Mouse (Mus musculus) right cerebral cortex, postnatal 10 days (tissue): ENCODE results near the gene Stk33.
"Not testable (repeated sequence)": the region's sequence is repeated elsewhere in the genome, so short reads cannot be mapped to it uniquely, and the experiment has no call there.

Source experiments
- DNase-seq, 2 experiments: peaks; one replicate each; pipeline ENCODE4 v3.0.0; 2021; ENCODE audit warnings: low spot score in 2 of 2

The Stk33 gene

GRCm38 (mm10) chr7:109438781-109439591 is at the start of gene Stk33:
Gene Stk33 (minus strand): TSS chr7:109439081.
- peak; percentile 57 to 59 for DNase-seq

GRCm38 (mm10) chr7:109484221-109484620 is 45.3 kb upstream of the Stk33 start:
- DNase-seq, result no peak

DNA sequence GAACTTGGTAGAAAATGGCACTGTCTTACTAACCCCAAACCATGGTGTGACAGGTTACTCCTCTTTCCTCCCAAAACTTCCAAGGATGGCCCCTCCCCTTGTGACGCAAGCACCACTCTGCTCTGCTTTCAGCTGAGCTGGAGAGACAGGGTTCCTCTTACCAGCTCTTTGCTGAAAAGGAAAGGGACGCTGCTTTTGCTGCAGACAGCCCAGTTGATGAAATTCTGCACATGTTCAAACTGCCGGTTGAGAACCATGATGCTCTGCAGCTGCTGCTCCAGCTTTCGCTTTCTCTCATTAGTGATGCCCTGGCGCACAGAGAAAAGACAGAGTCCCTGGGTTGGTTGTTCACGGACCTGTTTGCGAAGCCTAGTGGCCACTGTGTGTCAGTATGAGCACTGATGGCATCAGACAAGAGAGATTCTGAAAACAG is 41.9 kb upstream of the Stk33 start:
- DNase-seq, result peak; percentile 41 to 49

- DNase-seq, result no peak
These were observed 39.0 kb upstream of the Stk33 start for GRCm38 (mm10) chr7:109477926-109478325.

DNA sequence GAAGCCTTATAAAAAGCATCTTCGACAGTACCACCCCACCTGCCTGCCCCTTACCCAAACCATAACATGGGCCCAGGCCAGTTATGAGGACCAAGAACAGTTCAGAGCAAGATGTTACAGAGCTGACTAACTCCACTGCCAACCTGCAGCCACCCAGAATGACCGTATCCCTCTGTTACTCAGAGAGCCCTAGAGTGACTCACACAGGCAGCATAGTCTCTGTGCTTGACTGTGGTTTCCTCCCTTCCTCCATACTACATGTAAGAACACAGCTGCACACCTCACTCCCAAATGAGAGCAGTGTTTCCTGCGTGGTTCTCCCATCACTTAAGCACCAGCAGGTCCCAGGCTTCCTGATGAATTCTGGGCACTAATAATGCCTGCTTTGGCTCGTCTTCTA is 31.8 kb upstream of the Stk33 start:
- no peak for DNase-seq

GRCm38 (mm10) chr7:109468262-109468701 is 29.4 kb upstream of the Stk33 start:
- peak in 1 of 2 experiments; percentile 52 for DNase-seq

DNA sequence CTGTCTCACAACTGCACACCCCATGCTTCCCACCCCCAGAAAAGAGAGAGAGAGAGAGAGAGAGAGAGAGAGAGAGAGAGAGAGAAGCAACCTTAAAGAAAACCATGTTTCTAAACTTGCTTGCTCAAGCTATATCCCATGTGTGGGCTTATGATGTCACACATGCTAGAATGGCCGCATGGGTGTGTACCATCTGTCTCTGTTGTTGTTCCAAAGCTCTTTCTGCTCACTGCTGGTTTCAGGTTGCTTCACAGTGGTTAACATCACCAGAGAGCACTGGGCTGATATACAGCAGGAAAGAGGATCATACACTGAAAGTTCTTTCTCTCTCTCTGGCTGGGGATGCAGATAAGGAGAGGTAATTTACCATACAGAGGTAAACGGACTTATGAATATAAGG is 28.7 kb upstream of the Stk33 start:
- peak in 1 of 2 experiments; percentile 47 for DNase-seq

DNA sequence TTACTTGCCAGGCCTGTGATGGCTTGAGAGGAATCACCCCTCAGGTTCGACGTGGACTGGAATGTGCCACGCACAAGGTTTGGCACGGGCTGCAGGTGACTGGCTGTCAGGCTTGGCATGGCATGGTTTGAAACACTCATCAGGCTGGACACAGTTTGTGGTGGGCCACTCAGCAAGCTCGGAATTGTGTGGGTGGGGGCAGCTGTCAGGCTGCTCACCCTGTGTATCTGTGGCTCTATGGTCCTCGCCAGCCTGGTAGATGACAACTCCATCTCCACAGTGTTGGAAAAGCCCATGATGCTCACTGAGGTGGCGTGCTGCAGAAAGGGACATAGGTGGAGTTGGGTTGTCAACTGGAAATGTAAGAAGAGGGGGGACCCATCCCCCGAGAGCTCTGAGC is 21.8 kb upstream of the Stk33 start:
- DNase-seq, result no peak

DNA sequence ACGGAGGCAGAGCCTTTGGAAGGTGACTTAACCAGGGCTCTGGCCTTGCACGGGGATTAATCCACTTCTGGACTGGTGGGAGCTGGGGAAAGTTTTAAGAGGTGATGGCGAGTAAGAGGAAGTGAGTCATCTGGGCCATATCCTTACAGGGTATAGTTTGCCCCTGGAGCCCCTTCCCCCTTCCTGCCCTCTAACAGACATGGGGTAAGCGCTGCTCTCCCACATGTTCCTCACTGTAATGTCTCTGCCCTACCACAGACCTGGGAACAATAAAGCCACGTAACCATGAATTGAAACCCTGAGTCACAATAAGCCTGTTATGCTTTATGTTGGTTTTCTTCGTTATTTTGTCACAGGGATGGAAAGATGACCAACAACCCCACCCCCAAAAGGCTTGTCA is 17.7 kb upstream of the Stk33 start:
- no peak for DNase-seq

DNA sequence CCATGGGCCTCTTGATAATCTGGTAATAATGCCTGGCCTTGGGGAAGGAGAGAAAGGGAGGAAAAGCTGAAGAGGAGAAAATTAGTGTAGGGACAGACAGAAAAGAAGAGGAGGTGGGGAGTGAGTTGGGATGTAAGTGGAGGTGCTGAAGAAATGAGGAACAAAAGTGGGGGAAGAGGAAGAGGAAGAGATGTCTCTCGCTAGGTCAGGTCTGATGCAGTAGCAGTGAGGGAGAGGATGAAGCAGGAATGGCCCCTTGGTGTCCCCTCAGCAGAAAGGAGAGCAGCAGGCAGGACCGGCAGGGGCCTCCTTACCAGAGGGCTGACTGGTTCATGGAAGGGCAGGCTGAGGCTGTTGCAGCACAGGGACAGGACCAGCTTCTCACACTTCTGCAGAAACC is 16.9 kb upstream of the Stk33 start:
- no peak for DNase-seq

- DNase-seq, result no peak
These were observed 16.0 kb upstream of the Stk33 start for GRCm38 (mm10) chr7:109454856-109455255.

DNA sequence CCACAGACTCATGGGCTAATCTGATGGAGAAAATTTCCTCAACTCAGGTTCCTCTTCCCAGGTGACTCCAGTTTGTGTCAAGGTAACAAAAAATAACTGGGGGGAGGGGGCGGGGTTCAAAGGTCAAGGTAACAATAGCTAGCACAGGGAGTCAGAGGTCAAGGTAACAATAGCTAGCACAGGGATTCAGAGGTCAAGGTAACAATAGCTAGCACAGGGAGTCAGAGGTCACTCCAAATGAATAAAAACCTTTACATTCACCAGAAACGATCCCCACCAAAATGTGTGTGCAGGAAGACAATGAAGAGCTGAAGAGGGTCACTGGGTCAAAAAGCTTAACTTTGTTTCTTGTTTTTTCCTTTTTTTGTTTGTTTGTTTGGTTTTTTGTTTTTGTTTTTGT is 9.2 kb upstream of the Stk33 start:
- DNase-seq, result no peak

DNA sequence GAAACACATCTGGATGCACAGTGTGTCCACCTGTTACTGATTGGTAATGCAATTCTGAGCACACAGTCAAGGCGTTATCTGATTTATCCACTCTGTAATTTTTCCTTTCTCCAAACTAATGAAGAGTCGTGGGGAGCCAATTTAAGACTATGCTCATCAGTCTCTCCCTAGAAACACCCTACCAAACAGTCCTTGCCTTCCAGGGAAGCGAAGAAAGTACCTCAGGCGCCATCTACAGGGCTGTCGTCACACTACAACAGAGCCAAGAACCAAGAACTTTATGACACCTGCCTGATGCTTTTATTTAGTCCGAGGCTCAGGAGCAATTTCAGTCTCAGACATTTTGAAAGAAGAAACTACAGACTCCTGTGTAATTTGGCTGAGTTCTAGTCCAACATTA is 6.1 kb upstream of the Stk33 start:
- peak; percentile 54 to 74 for DNase-seq

- no peak for DNase-seq
These were observed 3.9 kb upstream of the Stk33 start for GRCm38 (mm10) chr7:109442739-109443138.

DNA sequence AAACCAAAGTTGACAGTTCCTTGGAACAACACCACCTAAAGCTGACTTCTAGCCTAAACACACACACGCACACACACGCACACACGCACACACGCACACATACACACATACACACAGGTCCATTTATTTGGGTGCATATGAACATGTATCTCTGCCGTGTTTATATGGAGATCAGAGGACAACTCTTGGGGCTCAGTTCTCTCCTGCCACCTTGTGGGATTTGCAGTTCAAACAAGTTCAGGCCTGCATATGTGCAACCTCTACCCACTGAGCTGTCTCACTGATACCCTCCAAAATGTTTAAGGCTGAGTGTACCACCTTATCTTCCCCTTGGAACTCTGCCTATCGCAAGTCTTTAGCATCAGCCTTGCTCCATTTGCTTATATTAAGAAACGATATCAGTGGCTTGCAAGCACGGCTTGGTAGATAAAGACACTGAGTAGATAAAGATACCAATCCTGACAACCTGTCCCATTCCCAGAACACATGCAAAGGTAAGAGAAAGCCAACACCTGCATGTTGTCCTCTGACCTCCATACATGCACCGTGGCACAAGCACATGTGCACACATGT is 1.9 kb upstream of the Stk33 start:
- no peak for DNase-seq

- DNase-seq, result no peak
These were observed 14.3 kb downstream of the Stk33 start for GRCm38 (mm10) chr7:109424422-109425159.

- no peak for DNase-seq
These were observed 16.1 kb downstream of the Stk33 start for GRCm38 (mm10) chr7:109422803-109423202.

- DNase-seq, result peak; percentile 47 to 48
These were observed 33.4 kb downstream of the Stk33 start for GRCm38 (mm10) chr7:109405491-109405890.

DNA sequence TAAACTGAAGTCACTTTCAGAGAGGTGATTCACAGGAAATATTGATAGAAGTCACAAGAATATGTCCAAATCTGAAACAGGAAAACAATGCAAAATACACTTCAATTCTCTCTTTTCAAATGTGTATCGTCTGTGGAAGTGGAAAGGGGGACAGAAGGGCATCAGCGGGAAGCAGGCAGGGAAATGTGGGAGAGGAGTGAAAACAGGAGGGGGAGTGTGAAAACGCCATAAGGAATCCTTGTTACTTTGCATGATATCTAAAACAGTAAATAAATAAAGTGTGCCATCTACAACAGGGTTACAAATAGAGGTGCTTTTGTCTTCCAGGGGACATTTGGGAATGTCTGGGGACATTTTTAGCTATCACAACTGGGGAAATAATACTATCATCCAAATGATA is 39.6 kb downstream of the Stk33 start:
- no peak for DNase-seq

- DNase-seq, result no peak
These were observed 57.8 kb downstream of the Stk33 start for GRCm38 (mm10) chr7:109381131-109381530.

DNA sequence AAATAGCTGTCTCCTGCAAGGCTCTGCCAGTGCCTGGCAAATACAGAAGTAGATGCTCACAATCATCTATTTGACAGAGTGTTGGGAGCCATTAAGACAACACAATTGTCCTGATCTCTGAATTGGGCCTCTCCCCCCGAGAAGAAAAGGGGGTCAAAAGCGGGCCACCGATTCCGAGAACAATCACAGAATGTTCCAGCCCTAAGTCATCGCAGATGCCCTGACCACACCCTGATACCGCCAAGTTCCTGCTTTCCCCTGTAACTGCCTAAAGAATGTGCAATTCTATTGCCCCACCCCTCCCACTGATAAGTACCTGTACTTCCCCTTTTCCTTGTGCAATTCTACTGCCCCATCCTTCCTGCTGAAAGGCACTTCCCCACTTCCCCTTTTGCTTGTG is 65.3 kb downstream of the Stk33 start:
- DNase-seq, result not testable (repeated sequence)

- DNase-seq, result no peak
These were observed 80.3 kb downstream of the Stk33 start for GRCm38 (mm10) chr7:109358435-109359187.
